Mouse (Mus musculus): ENCODE results near the gene Gm49380.
"Not testable (repeated sequence)": the region's sequence is repeated elsewhere in the genome, so short reads cannot be mapped to it uniquely, and the experiment has no call there.

Gm49380 gene

GRCm38 (mm10) chr9:44125026-44125425 lies 11.7 kb upstream of the Gm49380 start:
- in situ Hi-C loops (cut with MseI, MboI) = no loop called here

- in situ Hi-C loops (cut with MseI, MboI) = no loop called here
These were observed 11.0 kb upstream of the Gm49380 start for GRCm38 (mm10) chr9:44124317-44124716.

- in situ Hi-C loops (cut with MseI, MboI) = no loop called here
These were observed 6.7 kb upstream of the Gm49380 start for GRCm38 (mm10) chr9:44119948-44120465.

GRCm38 (mm10) chr9:44119011-44119410 lies 5.7 kb upstream of the Gm49380 start:
- in situ Hi-C loops (cut with MseI, MboI) = no loop called here

- in situ Hi-C loops (cut with MseI, MboI) = no loop called here
These were observed 2.9 kb upstream of the Gm49380 start for GRCm38 (mm10) chr9:44116182-44116581.

GRCm38 (mm10) chr9:44115599-44115998 lies 2.3 kb upstream of the Gm49380 start:
- in situ Hi-C loops (cut with MseI, MboI) = no loop called here

- in situ Hi-C loops (cut with MseI, MboI) = no loop called here
These were observed 1.2 kb upstream of the Gm49380 start for GRCm38 (mm10) chr9:44114453-44114852.

GRCm38 (mm10) chr9:44111909-44112308 lies 1.4 kb downstream of the Gm49380 start:
- in situ Hi-C loops (cut with MseI, MboI) = not testable (repeated sequence)

DNA sequence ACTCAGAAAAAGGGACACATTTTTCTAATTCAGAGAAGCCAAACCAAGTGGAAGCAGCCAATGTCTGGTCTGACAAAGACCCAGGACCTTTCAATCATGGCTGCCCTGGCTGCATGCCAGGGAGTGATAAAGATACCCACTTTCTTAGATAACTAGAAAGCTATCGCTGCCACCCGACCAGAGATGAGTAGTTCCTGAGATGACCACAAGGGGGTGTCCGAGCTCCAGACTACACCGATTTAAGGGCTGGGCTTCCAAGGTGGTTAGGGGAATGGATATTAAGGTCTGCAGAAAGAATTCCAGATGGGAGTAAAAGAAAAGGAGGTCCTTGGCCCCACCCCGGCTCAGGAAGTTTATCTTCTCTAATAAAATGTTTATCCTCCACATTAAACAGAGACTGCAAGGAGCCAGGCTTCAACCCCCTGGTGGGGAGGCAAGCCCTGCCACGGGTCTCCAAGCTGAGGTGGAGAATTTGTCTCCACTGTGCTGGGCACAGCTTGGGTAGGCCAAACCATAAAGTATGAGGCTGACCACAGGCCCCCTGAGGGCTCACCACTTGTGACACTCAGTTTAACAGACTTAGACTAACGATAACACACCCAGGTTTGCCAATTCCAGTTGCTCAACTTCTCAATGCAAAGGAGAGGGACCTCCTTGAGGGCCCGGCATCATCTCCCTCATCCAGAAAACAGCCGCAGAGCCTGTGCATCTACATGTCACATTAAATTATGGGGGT lies 3.8 kb downstream of the Gm49380 start:
- in situ Hi-C loops (cut with MseI, MboI) = no loop called here

- in situ Hi-C loops (cut with MseI, MboI) = no loop called here
These were observed 4.8 kb downstream of the Gm49380 start for GRCm38 (mm10) chr9:44108269-44109055.

GRCm38 (mm10) chr9:44107557-44108179 lies 5.6 kb downstream of the Gm49380 start:
- in situ Hi-C loops (cut with MseI, MboI) = no loop called here

DNA sequence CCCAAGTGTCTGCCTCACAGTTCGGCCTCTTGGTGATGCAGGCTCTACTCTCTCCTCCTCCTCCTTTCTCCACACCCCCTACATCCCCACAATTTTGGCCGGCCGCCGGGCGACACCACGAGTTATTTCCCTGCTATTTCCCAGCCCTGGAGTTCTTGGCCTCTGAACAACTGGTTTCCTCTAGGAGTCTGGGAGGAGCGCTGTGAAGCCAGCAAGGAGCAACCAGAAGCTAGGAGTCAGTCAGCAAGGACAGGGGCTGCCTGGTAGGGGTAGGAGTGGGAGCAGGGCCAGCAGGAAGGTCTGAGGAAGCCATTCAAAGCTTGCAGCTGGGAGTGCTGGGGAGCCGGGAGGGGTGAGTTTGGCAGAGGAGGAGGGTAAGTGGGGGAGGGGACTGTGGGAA lies 6.2 kb downstream of the Gm49380 start, which contains the start of gene C1qtnf5:
Gene C1qtnf5 (plus strand): TSS at position 136 of the 400 bp plus-strand sequence.
- in situ Hi-C loops (cut with MseI, MboI) = no loop called here

- in situ Hi-C loops (cut with MseI, MboI) = no loop called here
These were observed 6.7 kb downstream of the Gm49380 start for GRCm38 (mm10) chr9:44106596-44106995.

- in situ Hi-C loops (cut with MseI, MboI) = no loop called here
These were observed 7.1 kb downstream of the Gm49380 start for GRCm38 (mm10) chr9:44106182-44106581.

GRCm38 (mm10) chr9:44105781-44106180 lies 7.5 kb downstream of the Gm49380 start:
- in situ Hi-C loops (cut with MseI, MboI) = no loop called here

DNA sequence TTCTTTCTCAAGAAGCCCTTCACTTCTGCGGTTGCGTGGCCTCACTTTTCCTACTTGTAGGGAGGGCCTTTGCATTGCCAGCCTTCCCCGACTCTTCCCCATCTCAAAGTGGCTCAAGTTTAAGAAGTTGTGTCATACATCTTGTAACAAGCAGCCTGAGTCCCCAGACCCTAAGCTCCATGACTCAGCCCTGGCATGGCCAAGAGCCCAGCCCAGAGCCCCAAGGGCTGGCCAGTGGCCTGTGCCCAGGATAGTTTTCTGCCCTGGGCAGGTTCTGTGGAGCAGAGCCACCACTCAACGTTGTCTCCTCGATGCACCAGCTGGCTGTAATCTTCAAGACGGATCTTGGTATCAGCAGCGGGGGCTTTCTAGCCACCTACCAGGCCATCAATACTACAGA lies 8.4 kb downstream of the Gm49380 start:
- in situ Hi-C loops (cut with MseI, MboI) = no loop called here

DNA sequence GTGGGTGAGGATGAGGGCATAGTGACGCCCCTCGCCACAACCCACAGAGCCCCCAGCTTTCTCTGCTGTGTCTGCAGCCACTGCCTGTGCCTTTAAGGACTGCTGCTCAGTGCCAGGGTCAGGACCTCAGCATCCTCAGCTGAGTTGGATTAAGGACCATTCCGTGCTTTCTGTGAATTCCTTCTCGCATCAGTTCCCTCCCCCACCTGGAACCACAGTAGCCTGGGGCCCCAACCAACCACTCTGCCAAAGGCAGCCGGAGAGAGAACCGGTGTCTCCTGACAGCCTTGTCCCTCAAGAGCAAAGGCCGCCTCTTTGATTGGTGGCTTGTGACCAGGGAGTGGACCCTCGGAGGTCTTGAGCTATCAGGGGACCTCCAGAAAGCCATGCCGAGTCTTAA lies 11.8 kb downstream of the Gm49380 start, which contains the start of gene Mfrp:
Gene Mfrp (plus strand): TSS at position 240 of the 400 bp plus-strand sequence.
- in situ Hi-C loops (cut with MseI, MboI) = no loop called here

DNA sequence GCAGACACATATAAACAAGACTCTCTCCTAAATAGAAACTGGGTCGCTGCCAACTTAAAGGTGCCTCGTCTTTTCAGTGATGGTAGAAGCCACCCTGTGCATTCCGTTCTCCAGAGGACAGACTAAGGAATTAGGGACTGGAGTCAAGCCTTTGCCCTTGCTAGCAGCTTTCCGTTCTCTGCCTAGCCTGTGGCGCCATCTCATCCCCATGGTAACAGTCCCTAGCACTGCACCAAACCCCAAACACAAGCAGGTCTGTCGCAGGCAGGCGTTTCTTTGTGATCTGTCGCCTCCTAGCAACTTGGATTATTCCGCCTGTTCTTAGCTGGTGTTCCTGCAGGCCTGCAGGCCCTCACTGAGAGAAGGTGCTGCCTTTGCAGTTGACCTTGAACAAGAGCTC lies 16.8 kb downstream of the Gm49380 start:
- in situ Hi-C loops (cut with MseI, MboI) = no loop called here

DNA sequence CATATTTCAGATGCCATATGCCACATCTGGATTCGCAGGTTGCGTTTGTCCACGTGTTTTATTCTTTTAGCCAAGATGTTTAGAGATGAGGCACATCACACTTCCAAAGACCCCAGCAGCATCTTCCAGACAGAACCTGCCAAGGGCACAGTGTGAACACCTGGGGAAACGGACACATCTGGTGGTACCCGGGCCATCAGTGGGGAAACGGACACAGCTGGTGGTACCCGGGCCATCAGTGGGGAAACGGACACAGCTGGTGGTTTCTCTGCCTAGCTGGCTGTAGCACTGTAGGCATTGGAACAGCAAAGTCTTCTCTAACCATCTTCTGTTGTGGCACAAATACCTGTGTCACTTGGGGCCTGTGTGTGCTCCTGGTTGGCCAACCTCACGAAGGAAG lies 17.5 kb downstream of the Gm49380 start:
- in situ Hi-C loops (cut with MseI, MboI) = no loop called here

GRCm38 (mm10) chr9:44094737-44095136 lies 18.6 kb downstream of the Gm49380 start:
- in situ Hi-C loops (cut with MseI, MboI) = no loop called here

- in situ Hi-C loops (cut with MseI, MboI) = no loop called here
These were observed 19.4 kb downstream of the Gm49380 start for GRCm38 (mm10) chr9:44093612-44094503.
